Mouse (Mus musculus) hindbrain, embryonic 13.5 days (tissue): Measurements from ENCODE around the gene Ttc16. TPM values are rescaled to one million over a fixed set of nuclear protein-coding genes. Genes with fewer than 3 reads are reported as not detected.

ENCODE experiments used
- ATAC-seq: fragments of 200-750 bp; cut with Nextera tagmentation; 2 replicates; pipeline ENCODE4 v1.8.0; 2017; ENCODE audit warnings: moderate TSS enrichment; ENCODE audit not compliant: low FRiP score
- H3K27ac ChIP-seq: fragments of 300-500 bp; sonication (generic); 2 replicates; pipeline ENCODE4 v1.5.1; 2015; ENCODE audit warnings: inconsistent platforms, mild to moderate bottlenecking, moderate library complexity
- H3K27me3 ChIP-seq: fragments of 300-500 bp; sonication (generic); 2 replicates; pipeline ENCODE4 v1.6.1; 2015; ENCODE audit warnings: mild to moderate bottlenecking, inconsistent platforms
- H3K36me3 ChIP-seq: fragments of 300-500 bp; sonication (generic); 2 replicates; pipeline ENCODE4 v1.6.1; 2015; ENCODE audit warnings: mild to moderate bottlenecking, inconsistent platforms
- H3K4me1 ChIP-seq: fragments of 300-500 bp; sonication (generic); replicated peaks from 2 replicates; pipeline ENCODE4 v1.6.1; 2015; ENCODE audit warnings: inconsistent platforms
- H3K4me2 ChIP-seq: fragments of 300-500 bp; sonication (generic); 2 replicates; pipeline ENCODE4 v1.6.1; 2015; ENCODE audit warnings: inconsistent platforms, mild to moderate bottlenecking, moderate library complexity
- H3K4me3 ChIP-seq: fragments of 300-500 bp; sonication (generic); 2 replicates; pipeline ENCODE4 v1.5.1; 2015; ENCODE audit warnings: mild to moderate bottlenecking, inconsistent platforms
- H3K9ac ChIP-seq: fragments of 300-500 bp; sonication (generic); 2 replicates; pipeline ENCODE4 v1.6.1; 2015; ENCODE audit warnings: mild to moderate bottlenecking, inconsistent platforms
- H3K9me3 ChIP-seq: fragments of 300-500 bp; sonication (generic); 2 replicates; pipeline ENCODE4 v1.6.1; 2016; ENCODE audit warnings: inconsistent platforms
- WGBS: fragments of 180-500 bp; shearing (Covaris S2); methylation state at CpG from one replicate; pipeline ENCODE4 v1.1.7; 2015; 5-methylcytosine and 5-hydroxymethylcytosine counted together
- microRNA counts: library from miRNA; unstranded; fragments of <30 nt; microRNA quantifications from one replicate; lab custom pipeline; 2016
- microRNA-seq: library from miRNA; unstranded; fragments of <30 nt; microRNA quantifications from one replicate; pipeline ENCODE4, GENCODE M21; 2016
- polyA plus RNA-seq: library from polyadenylated mRNA; unstranded; fragments of >200 nt; fragmentation: Nextera tagmentation; extraction: Ambion mirVana; gene quantifications from 2 replicates; pipeline ENCODE4 v1.2.1, GENCODE M21; 2015

Ttc16 gene
- polyA plus RNA-seq, 1 experiment from 2014 or later: 1.8 TPM

GRCm38 (mm10) chr2:32709521-32710137 lies 65.8 kb downstream of the Ttc16 start:
- ATAC-seq: no peak
- Histone ChIP-seq H3K36me3 (peaks cover 64% of the 10 kb centered on the region), H3K4me1 (peaks cover 24% of the 10 kb centered on the region), H3K9ac (no peak overlapping the region), H3K27me3 (no peaks in the 10 kb centered on the region), H3K9me3 (no peaks in the 10 kb centered on the region), H3K4me3 (no peak overlapping the region), H3K4me2 (no peak overlapping the region), H3K27ac (no peak overlapping the region)
- 95% methylated on average over 20 of the region's 20 CpGs for WGBS

GRCm38 (mm10) chr2:32708643-32709042 lies 66.8 kb downstream of the Ttc16 start:
- Histone ChIP-seq H3K9me3 (no peaks in the 10 kb centered on the region), H3K27me3 (no peaks in the 10 kb centered on the region), H3K9ac (no peak overlapping the region), H3K4me3 (no peak overlapping the region), H3K4me2 (no peak overlapping the region), H3K4me1 (peaks cover 14% of the 10 kb centered on the region), H3K27ac (no peak overlapping the region), H3K36me3 (peaks cover 74% of the 10 kb centered on the region)
- WGBS: 52% methylated on average over 3 of the region's 3 CpGs
- ATAC-seq: no peak

MicroRNAs within 50 kb of the gene (microRNA counts, 519-probe panel; counts per million panel counts)
- 51.3 counts per million for microRNA mmu-miR-2861 (lab: Ali Mortazavi, UCI)

Small RNA genes within 50 kb of the gene (microRNA-seq; reads per million reads assigned to microRNA genes)
- gene Mir2861: not detected
- gene Mir3960: not detected

Other genes starting within 250 kb of the Ttc16 start
- gene Fam102a, start 240.3 kb downstream of the Ttc16 start, polyA plus RNA-seq: 7.0 and 7.1 TPM in 2 replicates
- gene Dpm2, start 204.8 kb downstream of the Ttc16 start, polyA plus RNA-seq: 142 and 145 TPM in 2 replicates
- 9.0 and 9.6 TPM in 2 replicates for gene Pip5kl1, start 200.8 kb downstream of the Ttc16 start, polyA plus RNA-seq
- 0.53 and 0.56 TPM in 2 replicates for gene 9430097D07Rik, start 199.9 kb downstream of the Ttc16 start, polyA plus RNA-seq
- gene St6galnac4, start 188.5 kb downstream of the Ttc16 start, polyA plus RNA-seq: 22.8 and 23.4 TPM in 2 replicates
- gene St6galnac6, start 175.9 kb downstream of the Ttc16 start, polyA plus RNA-seq: 13.1 and 13.5 TPM in 2 replicates
- gene Ak1, start 153.9 kb downstream of the Ttc16 start, polyA plus RNA-seq: 68.9 and 71.5 TPM in 2 replicates
- gene Eng, start 129.0 kb downstream of the Ttc16 start, polyA plus RNA-seq: 29.0 and 29.2 TPM in 2 replicates
- 14.5 and 16.4 TPM in 2 replicates for gene Fpgs, start 71.5 kb downstream of the Ttc16 start, polyA plus RNA-seq
- gene Cdk9, start 62.6 kb downstream of the Ttc16 start, polyA plus RNA-seq: 74.9 and 81.9 TPM in 2 replicates
- 41.8 and 50.5 TPM in 2 replicates for gene Sh2d3c, start 54.6 kb downstream of the Ttc16 start, polyA plus RNA-seq
- gene 6330409D20Rik, start 34.6 kb downstream of the Ttc16 start, polyA plus RNA-seq: 3.3 and 3.7 TPM in 2 replicates
- 54.2 and 54.4 TPM in 2 replicates for gene Tor2a, start 18.4 kb downstream of the Ttc16 start, polyA plus RNA-seq
- gene Ptrh1, start 153 bp upstream of the Ttc16 start, polyA plus RNA-seq: 4.5 and 5.1 TPM in 2 replicates
- 1.0 and 1.5 TPM in 2 replicates for gene Cfap157, start 8.8 kb upstream of the Ttc16 start, polyA plus RNA-seq
- 180 and 193 TPM in 2 replicates for gene Stxbp1, start 71.6 kb upstream of the Ttc16 start, polyA plus RNA-seq
- gene Fam129b, start 100.5 kb upstream of the Ttc16 start, polyA plus RNA-seq: 31.6 and 32.4 TPM in 2 replicates
- gene Rpl12, start 185.9 kb upstream of the Ttc16 start, polyA plus RNA-seq: 92.0 and 108 TPM in 2 replicates
- 19.6 and 26.0 TPM in 2 replicates for gene Lrsam1, start 186.0 kb upstream of the Ttc16 start, polyA plus RNA-seq
- gene Slc2a8, start 206.4 kb upstream of the Ttc16 start, polyA plus RNA-seq: 19.8 and 25.7 TPM in 2 replicates